Mouse (Mus musculus) neural tube, embryonic 14.5 days (tissue): Measurements from ENCODE around the gene Atp4a. TPM values are rescaled to one million over a fixed set of nuclear protein-coding genes. Genes with fewer than 3 reads are reported as not detected.
"Not testable (repeated sequence)": the region's sequence is repeated elsewhere in the genome, so short reads cannot be mapped to it uniquely, and the experiment has no call there.

Source experiments
- ATAC-seq: fragments of 200-750 bp; cut with Nextera tagmentation; 2 replicates; pipeline ENCODE4 v1.8.0; 2017; ENCODE audit warnings: low read depth, mild to moderate bottlenecking, moderate TSS enrichment, moderate library complexity
- H3K27ac ChIP-seq: fragments of 300-500 bp; sonication (generic); 2 replicates; pipeline ENCODE4 v1.5.1; 2014; ENCODE audit warnings: low read depth, mild to moderate bottlenecking, control low read depth, low read length, moderate library complexity, mixed read lengths
- H3K27me3 ChIP-seq: fragments of 300-500 bp; sonication (generic); 2 replicates; pipeline ENCODE4 v1.6.1; 2014; ENCODE audit warnings: low read length; ENCODE audit not compliant: control insufficient read depth, insufficient read depth
- H3K36me3 ChIP-seq: fragments of 300-500 bp; sonication (generic); 2 replicates; pipeline ENCODE4 v1.6.1; 2014; ENCODE audit warnings: low read length, mixed read lengths; ENCODE audit not compliant: control insufficient read depth, insufficient read depth
- H3K4me1 ChIP-seq: fragments of 300-500 bp; sonication (generic); 2 replicates; pipeline ENCODE4 v1.6.1; 2014; ENCODE audit warnings: low read length; ENCODE audit not compliant: control insufficient read depth, insufficient read depth
- H3K4me2 ChIP-seq: fragments of 300-500 bp; sonication (generic); 2 replicates; pipeline ENCODE4 v1.6.1; 2014; ENCODE audit warnings: mild to moderate bottlenecking, low read depth, low read length, control low read depth
- H3K4me3 ChIP-seq: fragments of 300-500 bp; sonication (generic); 2 replicates; pipeline ENCODE4 v1.5.1; 2014; ENCODE audit warnings: low read depth, low read length, control low read depth, mixed read lengths
- H3K9ac ChIP-seq: fragments of 300-500 bp; sonication (generic); replicated peaks from 2 replicates; pipeline ENCODE4 v1.6.1; 2014; ENCODE audit warnings: low read depth, mild to moderate bottlenecking, control low read depth, low read length, mixed read lengths
- H3K9me3 ChIP-seq: fragments of 300-500 bp; sonication (generic); 2 replicates; pipeline ENCODE4 v1.6.1; 2016; ENCODE audit warnings: low read length; ENCODE audit not compliant: control insufficient read depth
- WGBS: fragments of 180-500 bp; shearing (Covaris S2); extraction: QIAGEN DNeasy Blood & Tissue Kit; methylation state at CpG from one replicate; pipeline ENCODE4 v1.1.7; 2014; 5-methylcytosine and 5-hydroxymethylcytosine counted together
- polyA plus RNA-seq: library from polyadenylated mRNA; unstranded; fragments of >200 nt; fragmentation: Nextera tagmentation; extraction: Ambion mirVana; gene quantifications from 2 replicates; pipeline ENCODE4 v1.2.1, GENCODE M21; 2014

Gene Atp4a
- polyA plus RNA-seq, 1 experiment from 2014 or later: 2.9 TPM

- H3K27ac ChIP-seq: no peak overlapping the region
- WGBS: 87% methylated on average over 6 of the region's 6 CpGs
- peak overlapping the region; percentile 80; the same call in 1 of the 2 replicates for H3K9ac ChIP-seq
- peak overlapping the region; percentile 72 for H3K4me2 ChIP-seq
- peaks cover 10% of the 10 kb centered on the region for H3K36me3 ChIP-seq
- H3K4me1 ChIP-seq: peaks cover 21% of the 10 kb centered on the region
- peak overlapping the region; percentile 78; the same call in 1 of the 2 replicates for H3K4me3 ChIP-seq
- no peak for ATAC-seq
- H3K27me3 ChIP-seq: no peaks in the 10 kb centered on the region
- H3K9me3 ChIP-seq: no peaks in the 10 kb centered on the region
These were observed 16.2 kb downstream of the Atp4a start for GRCm38 (mm10) chr7:30728214-30728613.

DNA sequence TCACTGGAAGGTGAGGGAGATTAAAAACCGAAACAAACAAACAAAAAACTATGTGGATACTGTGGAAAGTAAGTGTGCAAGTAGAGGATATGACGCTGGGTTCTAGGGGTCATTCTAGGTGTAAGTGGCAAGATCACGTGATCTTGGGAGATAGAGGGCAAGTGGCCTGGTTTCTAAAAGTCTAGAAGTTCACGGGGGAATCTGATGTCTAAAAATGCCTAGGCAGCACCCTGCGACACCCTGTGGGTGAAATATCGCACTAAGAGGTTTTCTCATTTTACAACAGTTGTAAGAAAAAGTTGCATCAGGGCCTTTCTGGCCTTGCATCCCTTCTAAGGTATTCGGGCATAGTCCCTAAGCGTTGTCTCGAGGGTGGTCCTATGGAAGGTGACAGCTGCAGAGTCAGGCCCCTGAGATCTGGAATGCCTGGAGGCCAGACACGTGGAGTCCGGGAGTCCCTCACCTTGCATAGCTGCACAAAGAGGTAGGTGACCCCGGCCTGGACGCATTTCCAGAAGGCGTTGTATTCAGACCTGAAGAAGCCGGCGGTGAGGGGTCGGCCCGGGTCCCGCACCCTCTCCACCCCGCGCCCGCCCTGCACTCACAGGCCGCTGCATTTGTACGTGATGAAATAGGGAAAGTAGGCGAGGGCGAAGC lies 16.9 kb downstream of the Atp4a start:
- no peaks in the 10 kb centered on the region for H3K9me3 ChIP-seq
- peak overlapping the region; percentile 78 for H3K4me3 ChIP-seq
- H3K4me1 ChIP-seq: peaks cover 21% of the 10 kb centered on the region
- H3K36me3 ChIP-seq: peaks cover 11% of the 10 kb centered on the region
- WGBS: 8% methylated on average over 26 of the region's 26 CpGs
- peak overlapping the region; percentile 80 for H3K9ac ChIP-seq
- peak overlapping the region; percentile 94 for H3K27ac ChIP-seq
- H3K27me3 ChIP-seq: no peaks in the 10 kb centered on the region
- ATAC-seq: peak; percentile 44
- H3K4me2 ChIP-seq: peak overlapping the region; percentile 72

GRCm38 (mm10) chr7:30729396-30730063 lies 17.5 kb downstream of the Atp4a start, which contains the start of gene Tmem147:
Tmem147 (minus strand) TSS chr7:30729540.
- Histone ChIP-seq H3K36me3 (peaks cover 13% of the 10 kb centered on the region), H3K4me2 (peak within 1 kb of the TSS; percentile 72), H3K9me3 (no peaks in the 10 kb centered on the region), H3K9ac (peak within 1 kb of the TSS; percentile 80), H3K4me1 (peaks cover 21% of the 10 kb centered on the region), H3K27me3 (no peaks in the 10 kb centered on the region), H3K27ac (peak within 1 kb of the TSS; percentile 94), H3K4me3 (peak within 1 kb of the TSS; percentile 78)
- ATAC-seq: peak; percentile 97
- WGBS: under 1% methylated on average over 60 of the region's 60 CpGs

- peak; percentile 26 for ATAC-seq
- not testable (repeated sequence) for H3K9me3 ChIP-seq, H3K27me3 ChIP-seq
- H3K27ac ChIP-seq: peak overlapping the region; percentile 94
- WGBS: 10% methylated on average over 19 of the region's 22 CpGs
- peak overlapping the region; percentile 80 for H3K9ac ChIP-seq
- H3K4me1 ChIP-seq: peaks cover 21% of the 10 kb centered on the region
- peaks cover 18% of the 10 kb centered on the region for H3K36me3 ChIP-seq
- H3K4me3 ChIP-seq: peak overlapping the region; percentile 78
- H3K4me2 ChIP-seq: peak overlapping the region; percentile 72
These were observed 18.2 kb downstream of the Atp4a start for GRCm38 (mm10) chr7:30730064-30730722.

GRCm38 (mm10) chr7:30736211-30736610 lies 24.2 kb downstream of the Atp4a start:
- ATAC-seq: no peak
- H3K27ac ChIP-seq: no peak overlapping the region
- peaks cover 39% of the 10 kb centered on the region for H3K36me3 ChIP-seq
- WGBS: 81% methylated on average over 3 of the region's 3 CpGs
- peaks cover 3% of the 10 kb centered on the region; the same call in 1 of the 2 replicates for H3K4me1 ChIP-seq
- H3K4me3 ChIP-seq: no peak overlapping the region
- H3K27me3 ChIP-seq: no peaks in the 10 kb centered on the region
- H3K9ac ChIP-seq: no peak overlapping the region
- no peak overlapping the region for H3K4me2 ChIP-seq
- no peaks in the 10 kb centered on the region for H3K9me3 ChIP-seq

- not testable (repeated sequence) for H3K36me3 ChIP-seq, H3K4me3 ChIP-seq, H3K27me3 ChIP-seq, ATAC-seq, H3K4me2 ChIP-seq, H3K4me1 ChIP-seq, H3K9ac ChIP-seq, H3K9me3 ChIP-seq, H3K27ac ChIP-seq
- 96% methylated on average over 2 of the region's 2 CpGs for WGBS
These were observed 30.6 kb downstream of the Atp4a start for GRCm38 (mm10) chr7:30742570-30742969.

DNA sequence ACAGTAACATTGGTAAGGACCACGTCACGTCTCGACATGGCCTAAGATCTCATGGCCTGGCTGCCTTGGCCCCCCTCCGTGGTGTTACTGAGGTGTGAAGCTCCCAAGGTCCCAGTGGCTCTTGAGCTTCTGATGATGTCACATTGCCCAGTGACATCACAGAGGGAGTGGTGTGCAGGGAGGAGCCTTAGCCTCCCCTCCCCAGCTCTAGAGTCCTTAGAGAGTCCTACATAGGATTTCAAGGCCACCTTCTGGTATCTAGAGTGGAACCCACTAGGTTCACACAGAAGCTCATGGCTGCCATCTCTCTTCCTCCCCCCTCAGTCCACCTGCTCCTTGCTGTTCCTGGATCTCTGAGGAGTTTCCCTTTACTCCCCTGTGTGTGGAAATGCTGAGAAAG lies 31.6 kb downstream of the Atp4a start, which contains the start of gene Gapdhs:
TSS of gene Gapdhs (minus strand) at position 65 of the 400 bp plus-strand sequence.
- not testable (repeated sequence) for H3K9me3 ChIP-seq, H3K27me3 ChIP-seq, H3K4me2 ChIP-seq, H3K9ac ChIP-seq, H3K27ac ChIP-seq, H3K36me3 ChIP-seq, H3K4me3 ChIP-seq, ATAC-seq, H3K4me1 ChIP-seq
- no CpG with 5 or more reads among the region's 4 CpGs for WGBS

DNA sequence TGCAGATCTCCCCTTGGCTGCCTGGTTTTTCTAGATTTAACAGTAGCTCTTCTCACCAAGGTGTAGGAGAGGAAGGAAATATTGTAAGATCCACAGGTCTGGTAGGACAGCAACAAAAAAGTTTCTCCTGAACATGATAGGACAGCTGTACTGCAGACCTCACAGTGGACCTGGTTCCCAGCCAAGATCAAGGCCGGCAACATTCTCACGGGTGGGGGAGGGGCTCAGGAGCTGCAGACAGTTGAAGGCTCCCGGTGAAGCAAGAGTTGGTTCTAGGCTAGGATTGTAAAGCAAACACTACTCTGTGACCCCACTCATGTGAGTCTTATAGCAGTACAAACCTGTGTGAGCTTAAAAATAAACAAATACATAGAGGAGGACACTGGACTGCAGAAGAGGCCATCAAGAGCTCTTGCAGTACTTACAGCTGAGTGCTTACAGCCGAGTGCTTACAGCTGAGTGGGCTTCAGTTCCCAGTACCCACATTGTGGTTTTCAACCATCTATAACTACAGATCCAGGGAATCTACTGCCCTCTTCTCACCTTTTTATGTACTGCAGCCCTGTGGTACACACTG lies 32.1 kb downstream of the Atp4a start:
- Histone ChIP-seq H3K4me1 (no peaks in the 10 kb centered on the region), H3K4me3 (no peak overlapping the region), H3K27ac (no peak overlapping the region), H3K27me3 (no peaks in the 10 kb centered on the region), H3K9ac (no peak overlapping the region), H3K9me3 (no peaks in the 10 kb centered on the region), H3K4me2 (no peak overlapping the region), H3K36me3 (0 out of 2 replicates have a peak, but pooled peaks cover 4% of the 10 kb centered on the region)
- WGBS: 36% methylated on average over 4 of the region's 4 CpGs
- no peak for ATAC-seq
